Mouse (Mus musculus) gastrocnemius, adult 8-10 months (tissue): Measurements from ENCODE around the gene Nr2f6. TPM values are rescaled to one million over a fixed set of nuclear protein-coding genes. Genes with fewer than 3 reads are reported as not detected.
A peak's percentile ranks its signal among the peaks of the same experiment; 100 is the strongest.

ENCODE experiments used
- DNase-seq, 2 experiments: peaks; one replicate each; pipeline ENCODE4 v3.0.0; 2022; ENCODE audit warnings: low spot score in 2 of 2
- total RNA-seq, 4 experiments: library from RNA; stranded (reverse); gene quantifications; 2 replicates each; pipeline ENCODE4 v1.2.4; 2022

Nr2f6 gene
- total RNA-seq, 4 experiments from 2014 or later, result 19.9 to 23.3 (median 20.9) TPM

GRCm38 (mm10) chr8:71391696-71392095 is 9.9 kb upstream of the Nr2f6 start:
- DNase-seq, result no peak

- DNase-seq, result no peak
Measured at GRCm38 (mm10) chr8:71388267-71388666, 6.5 kb upstream of the Nr2f6 start.

- DNase-seq, result no peak
Measured at GRCm38 (mm10) chr8:71385212-71385835, 3.6 kb upstream of the Nr2f6 start.

- no peak for DNase-seq
Measured at GRCm38 (mm10) chr8:71383860-71384259, 2.1 kb upstream of the Nr2f6 start.

- DNase-seq, result no peak
Measured at GRCm38 (mm10) chr8:71383396-71383795, 1.6 kb upstream of the Nr2f6 start.

GRCm38 (mm10) chr8:71381971-71382961 is 506 bp upstream of the Nr2f6 start:
- DNase-seq, result peak; percentile 85 to 90

- no peak for DNase-seq
Measured at GRCm38 (mm10) chr8:71380178-71381171, 1.3 kb downstream of the Nr2f6 start.

GRCm38 (mm10) chr8:71379512-71380075 is 2.2 kb downstream of the Nr2f6 start:
- DNase-seq, result no peak

GRCm38 (mm10) chr8:71379008-71379407 is 2.8 kb downstream of the Nr2f6 start:
- no peak for DNase-seq

- no peak for DNase-seq
Measured at GRCm38 (mm10) chr8:71376423-71377030, 5.2 kb downstream of the Nr2f6 start.

- DNase-seq, result peak in 1 of 2 experiments; percentile 63
Measured at GRCm38 (mm10) chr8:71375581-71376422, 6.0 kb downstream of the Nr2f6 start.

- DNase-seq, result no peak
Measured at GRCm38 (mm10) chr8:71374616-71375206, 7.0 kb downstream of the Nr2f6 start.

GRCm38 (mm10) chr8:71373000-71373399 is 8.8 kb downstream of the Nr2f6 start:
- no peak for DNase-seq

- no peak for DNase-seq
Measured at GRCm38 (mm10) chr8:71372427-71372826, 9.3 kb downstream of the Nr2f6 start.

GRCm38 (mm10) chr8:71371236-71371848 is 10.4 kb downstream of the Nr2f6 start, which contains the start of gene Ocel1:
TSS of gene Ocel1 (plus strand) at chr8:71371298.
- DNase-seq, result peak; percentile 98 to 99

GRCm38 (mm10) chr8:71370711-71371235 is 11.0 kb downstream of the Nr2f6 start:
- DNase-seq, result no peak

- no peak for DNase-seq
Measured at GRCm38 (mm10) chr8:71369040-71369718, 12.6 kb downstream of the Nr2f6 start.

GRCm38 (mm10) chr8:71368366-71368765 is 13.4 kb downstream of the Nr2f6 start:
- DNase-seq, result no peak
